ENCODE assay signal across 7 mouse cellular contexts in genomic region chr13:23622175-23622671, GRCm38 (mm10). TPM values are rescaled to one million over a fixed set of nuclear protein-coding genes. Genes with fewer than 3 reads are reported as not detected.
DNase-seq lines count a peak whose midpoint lies in the region; ATAC-seq lines count a peak whose summit lies in the region.
"Not testable (repeated sequence)": the region's sequence is repeated elsewhere in the genome, so short reads cannot be mapped to it uniquely, and the experiment has no call there.

Gene Hist1h1e (minus strand): TSS chr13:23622558.

- H3K9ac ChIP-seq in intestine, embryonic 16.5 days (ENCODE audit: low read depth, low read length): peak within 1 kb of the TSS; percentile 83
- peak within 1 kb of the TSS; percentile 89 for H3K9ac ChIP-seq in midbrain, embryonic 11.5 days (ENCODE audit: low read length)

- peak within 1 kb of the TSS; percentile 65 for H3K4me3 ChIP-seq in intestine, embryonic 16.5 days (ENCODE audit: low read length)
- peak within 1 kb of the TSS; percentile 54 for H3K4me3 ChIP-seq in midbrain, embryonic 11.5 days (ENCODE audit: low read depth, low read length)

- intact Hi-C loops in left cerebral cortex, postnatal 36 days (cut with DNase I): loop anchor here (5.0 kb wide), 4 partner anchors 35 to 1580 kb away; partner anchors contain the start of genes Hist1h1c, Hist1h1t, Hist1h2ag and Hist1h2bj

- DNase-seq in adrenal gland, adult 2 months: peak; percentile 96
- peak; percentile 89 for DNase-seq in embryo, embryonic 11.5 days (ENCODE audit: low read depth, low spot score)
- DNase-seq in gastrocnemius, postnatal 4 days (ENCODE audit: low spot score in 2 of 2): peak; percentile 91 to 92
- peak; percentile 88 to 90 for DNase-seq in left cerebral cortex, postnatal 36 days (ENCODE audit: low spot score in 2 of 2)
- DNase-seq in midbrain, embryonic 11.5 days (ENCODE audit: low spot score, missing footprints): peak; percentile 99
- peak; percentile 93 for DNase-seq in skeletal muscle tissue, adult 2 months (ENCODE audit: low read depth, low spot score)

- ATAC-seq in intestine, embryonic 16.5 days: peak; percentile 92
- ATAC-seq in midbrain, embryonic 11.5 days (ENCODE audit: low FRiP score): peak; percentile 96

- not testable (repeated sequence) for H3K27me3 ChIP-seq in intestine, embryonic 16.5 days (replicated peaks; ENCODE audit: control insufficient read depth, insufficient read depth, low read length); midbrain, embryonic 11.5 days (ENCODE audit: control insufficient read depth, insufficient read depth, low read length)

- H3K4me2 ChIP-seq in intestine, embryonic 16.5 days (ENCODE audit: low read depth, low read length): peak within 1 kb of the TSS; percentile 91
- peak within 1 kb of the TSS; percentile 81 for H3K4me2 ChIP-seq in midbrain, embryonic 11.5 days

- H3K36me3 ChIP-seq in intestine, embryonic 16.5 days (ENCODE audit: control insufficient read depth, insufficient read depth, low read length); midbrain, embryonic 11.5 days (ENCODE audit: control insufficient read depth, insufficient read depth, low read length): not testable (repeated sequence)

- not testable (repeated sequence) for H3K9me3 ChIP-seq in intestine, embryonic 16.5 days (ENCODE audit: control insufficient read depth, low read length); midbrain, embryonic 11.5 days (ENCODE audit: control insufficient read depth, low read length)

- H3K27ac ChIP-seq in intestine, embryonic 16.5 days (ENCODE audit: low read length): peak within 1 kb of the TSS; percentile 97
- peak within 1 kb of the TSS; percentile 93 for H3K27ac ChIP-seq in midbrain, embryonic 11.5 days (ENCODE audit: low read depth, low read length)

- under 1% methylated on average over 52 of the region's 53 CpGs for WGBS in intestine, embryonic 16.5 days
- under 1% methylated on average over 49 of the region's 53 CpGs for WGBS in midbrain, embryonic 11.5 days

- H3K4me1 ChIP-seq in intestine, embryonic 16.5 days (ENCODE audit: control insufficient read depth, insufficient read depth, low read length); midbrain, embryonic 11.5 days (ENCODE audit: control insufficient read depth, insufficient read depth, low read length): not testable (repeated sequence)

RNA-seq across cellular contexts. Expression of gene Hist1h1e, which starts in this region (rescaled TPM):
- 10 to 100 TPM; 44.2 to 71.4 TPM for total RNA-seq in adrenal gland, adult 2 months (2021)
- polyA plus RNA-seq in adrenal gland, adult 2 months (2012; rRNA removed): 1.0 and 1.2 TPM in 2 replicates
- total RNA-seq in gastrocnemius, postnatal 4 days (2021): 100 to 1,000 TPM; 307 to 345 TPM
- 10.4 and 13.7 TPM in 2 replicates for polyA plus RNA-seq in intestine, embryonic 16.5 days (2015; fragmentation: Nextera tagmentation; extraction: Ambion mirVana)
- 10 to 100 TPM; 70.8 to 73.2 TPM for total RNA-seq in left cerebral cortex, postnatal 36 days (2021)
- polyA plus RNA-seq in midbrain, embryonic 11.5 days (2014; fragmentation: Nextera tagmentation; extraction: Ambion mirVana): 24.8 and 28.9 TPM in 2 replicates

Comparison
In these comparisons a context has a peak if more than half of its experiments do, and no peak if none do; other contexts are left out.
1. Peak in every context shown above with its lines: DNase-seq, ATAC-seq, H3K4me3 ChIP-seq and H3K27ac ChIP-seq.
2. RNA of gene Hist1h1e (total RNA-seq): 307 to 345 TPM in gastrocnemius, postnatal 4 days; 70.8 to 73.2 TPM in left cerebral cortex, postnatal 36 days and 44.2 to 71.4 TPM in adrenal gland, adult 2 months; every median in the first group is over 4 times any median in the second.